Mouse (Mus musculus): Measurements from ENCODE around the gene Krt1.

DNA sequence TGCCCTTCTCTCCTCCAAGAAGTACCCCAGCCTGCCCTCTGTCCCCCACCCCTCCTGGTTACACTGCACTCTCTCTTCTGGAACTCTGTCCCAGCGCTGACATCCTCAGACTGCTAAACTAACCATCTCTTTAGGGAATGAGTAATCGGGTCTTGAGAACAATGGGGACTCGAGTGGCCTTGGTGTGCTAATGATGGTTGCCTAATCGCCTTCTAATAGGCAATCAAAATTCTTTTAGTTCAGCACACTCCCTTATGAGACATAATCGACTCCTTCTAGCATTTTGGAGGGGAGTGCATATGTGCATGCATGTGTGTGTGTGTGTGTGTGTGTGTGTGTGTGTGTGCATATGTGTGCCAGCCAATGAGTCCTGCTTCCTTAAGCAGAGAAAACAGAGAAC lies 2.0 kb upstream of the Krt1 start:
- TF ChIP-seq CTCF (IDR thresholded peaks at IDR 0.05; ENCODE audit: control insufficient read depth, insufficient read depth, insufficient replicate concordance, low read depth, low read length) (no peak), POLR2A (IDR thresholded peaks at IDR 0.05; ENCODE audit: control insufficient read depth, low read depth, low read length) (no peak)

All from testis, adult 2 months (tissue).